Mouse (Mus musculus): ENCODE measurements around the gene Itgb5.

The Itgb5 gene

DNA sequence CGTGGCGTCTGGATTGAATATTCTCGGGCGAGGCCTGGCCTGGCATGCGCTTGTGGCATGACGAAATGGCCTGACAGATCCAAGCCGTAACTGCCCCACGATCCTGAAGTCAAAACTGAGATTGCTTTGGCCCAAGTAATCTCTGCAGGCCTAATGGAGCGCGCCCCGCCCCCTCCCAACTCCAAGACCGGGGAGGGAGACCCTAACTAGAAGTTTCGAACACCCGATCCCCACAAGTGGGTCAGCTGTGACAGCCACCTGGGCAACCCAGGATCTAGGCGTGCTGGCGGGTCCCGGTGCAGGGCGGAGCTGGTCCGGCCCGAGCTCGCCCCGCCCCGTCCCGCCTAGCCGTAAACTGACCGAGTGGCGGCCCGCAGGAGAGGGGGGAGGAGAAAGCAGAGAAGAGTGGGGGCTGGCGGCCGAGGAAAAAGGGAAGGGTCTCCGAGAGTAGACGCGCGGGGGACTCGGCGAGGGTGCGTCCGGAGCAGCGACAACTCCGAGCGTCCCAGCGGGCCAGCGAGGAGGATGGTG lies at the start of gene Itgb5:
TSS of gene Itgb5 (plus strand) at position 365 of the 531 bp plus-strand sequence.
- peak; percentile 24 for DNase-seq

DNA sequence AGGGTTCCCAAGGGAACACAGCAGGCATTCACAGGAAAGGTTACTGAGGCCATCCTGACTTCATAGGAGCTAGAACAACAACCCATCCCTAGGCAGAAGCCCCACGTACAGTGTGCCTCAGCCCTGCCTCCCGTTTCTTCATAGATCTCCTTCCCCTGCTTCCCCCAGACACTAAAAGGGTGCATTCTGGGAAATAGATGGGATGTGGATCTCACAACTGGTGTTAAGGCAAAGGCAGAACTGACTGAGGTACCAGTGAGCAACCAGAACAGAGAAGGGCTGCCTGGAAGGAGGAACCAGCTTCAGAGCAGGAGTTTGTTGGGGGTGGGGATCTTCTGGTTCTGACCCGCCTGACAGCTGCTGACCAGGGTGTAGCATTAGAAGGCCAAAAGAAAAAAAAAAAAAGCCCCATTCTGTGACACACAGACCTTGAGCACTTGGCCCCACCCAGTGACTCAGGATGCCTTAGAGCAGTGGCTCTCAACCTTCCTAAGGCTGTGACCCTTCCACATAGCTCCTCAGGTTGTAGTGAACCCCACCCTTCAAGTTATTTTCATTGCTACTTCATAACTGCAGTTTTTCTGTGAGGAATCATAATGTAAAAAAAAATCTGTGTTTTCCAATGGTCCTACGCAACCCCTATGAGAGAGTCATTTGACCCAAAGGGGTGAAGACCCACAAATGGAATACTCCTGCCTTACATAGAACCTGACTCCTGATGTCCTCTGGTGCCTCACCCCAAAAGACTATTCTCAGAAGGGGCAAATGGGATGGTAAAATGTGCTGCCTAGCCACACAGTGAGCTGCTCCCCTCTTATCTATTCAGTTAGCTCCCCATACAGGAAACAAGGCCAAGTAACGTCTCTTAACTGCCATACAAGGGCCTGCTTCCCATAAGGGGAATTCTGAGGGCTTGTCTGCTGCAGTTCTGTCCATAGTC lies 47.4 kb upstream of the Itgb5 start:
- no peak for DNase-seq

- no peak for DNase-seq
Measured at GRCm38 (mm10) chr16:33782729-33783091, 46.8 kb upstream of the Itgb5 start.

- DNase-seq = no peak
Measured at GRCm38 (mm10) chr16:33784547-33784946, 44.9 kb upstream of the Itgb5 start.

DNA sequence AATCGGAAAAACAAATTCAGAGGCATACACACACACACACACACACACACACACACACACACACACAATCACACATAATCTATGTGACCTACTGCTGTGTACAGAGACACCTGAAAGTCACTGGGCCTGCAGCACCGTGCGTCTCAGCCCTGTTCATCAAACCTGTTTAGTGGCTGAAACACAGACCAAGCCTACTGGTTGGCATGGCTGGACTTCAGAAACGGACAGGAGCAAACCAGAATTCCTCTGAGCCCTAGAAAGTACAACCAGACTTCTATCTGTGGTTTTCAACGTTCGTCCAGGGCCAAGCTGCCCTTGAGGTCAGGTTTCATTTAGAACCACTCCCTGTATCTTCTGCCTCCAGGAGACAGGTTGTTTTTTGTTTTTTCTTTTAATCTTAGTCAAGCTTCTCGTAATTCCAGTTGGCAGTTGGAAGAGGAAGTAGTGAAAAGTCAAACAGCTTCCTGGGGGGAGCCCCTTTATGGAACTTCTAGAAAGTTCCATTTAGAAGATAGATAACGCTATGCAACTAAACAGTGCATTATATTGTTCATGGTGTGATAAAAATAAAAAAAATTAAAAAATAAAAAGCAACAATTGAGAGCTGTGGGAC lies 44.3 kb upstream of the Itgb5 start:
- DNase-seq = no peak

DNA sequence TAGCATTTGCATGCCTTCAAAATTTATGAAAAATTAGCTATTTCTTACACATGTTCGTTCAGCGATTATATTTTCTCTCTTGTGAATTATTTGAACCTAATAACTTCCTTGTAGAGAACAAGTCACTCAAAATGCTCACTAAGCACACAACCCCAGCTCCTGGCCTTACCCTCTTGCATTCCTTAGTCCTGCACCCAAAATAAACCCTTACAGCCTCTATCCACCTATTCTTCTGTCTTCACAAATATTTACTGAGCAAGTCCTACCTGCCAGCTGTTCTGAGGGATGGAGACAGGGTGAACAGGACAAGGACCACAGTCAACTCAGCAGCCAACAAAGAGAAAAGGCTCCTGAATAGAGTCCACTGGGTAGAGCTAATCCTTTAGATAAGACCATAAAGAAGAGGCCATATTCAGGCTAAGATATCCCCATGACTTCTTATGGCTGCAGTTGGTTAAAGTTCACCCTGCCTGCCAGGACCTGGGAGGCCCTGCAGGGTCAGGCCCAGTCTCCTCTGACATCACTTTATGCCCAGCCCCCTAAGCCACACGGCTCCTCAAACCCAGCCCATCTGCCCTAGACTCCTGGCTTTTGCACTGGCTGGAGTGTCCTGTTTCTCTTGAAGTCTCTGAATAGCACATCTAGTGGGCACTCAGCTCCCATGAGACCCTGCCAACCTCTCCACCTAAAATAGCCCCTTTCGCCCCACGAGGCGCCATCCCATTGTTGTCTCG lies 42.6 kb upstream of the Itgb5 start:
- DNase-seq = no peak

DNA sequence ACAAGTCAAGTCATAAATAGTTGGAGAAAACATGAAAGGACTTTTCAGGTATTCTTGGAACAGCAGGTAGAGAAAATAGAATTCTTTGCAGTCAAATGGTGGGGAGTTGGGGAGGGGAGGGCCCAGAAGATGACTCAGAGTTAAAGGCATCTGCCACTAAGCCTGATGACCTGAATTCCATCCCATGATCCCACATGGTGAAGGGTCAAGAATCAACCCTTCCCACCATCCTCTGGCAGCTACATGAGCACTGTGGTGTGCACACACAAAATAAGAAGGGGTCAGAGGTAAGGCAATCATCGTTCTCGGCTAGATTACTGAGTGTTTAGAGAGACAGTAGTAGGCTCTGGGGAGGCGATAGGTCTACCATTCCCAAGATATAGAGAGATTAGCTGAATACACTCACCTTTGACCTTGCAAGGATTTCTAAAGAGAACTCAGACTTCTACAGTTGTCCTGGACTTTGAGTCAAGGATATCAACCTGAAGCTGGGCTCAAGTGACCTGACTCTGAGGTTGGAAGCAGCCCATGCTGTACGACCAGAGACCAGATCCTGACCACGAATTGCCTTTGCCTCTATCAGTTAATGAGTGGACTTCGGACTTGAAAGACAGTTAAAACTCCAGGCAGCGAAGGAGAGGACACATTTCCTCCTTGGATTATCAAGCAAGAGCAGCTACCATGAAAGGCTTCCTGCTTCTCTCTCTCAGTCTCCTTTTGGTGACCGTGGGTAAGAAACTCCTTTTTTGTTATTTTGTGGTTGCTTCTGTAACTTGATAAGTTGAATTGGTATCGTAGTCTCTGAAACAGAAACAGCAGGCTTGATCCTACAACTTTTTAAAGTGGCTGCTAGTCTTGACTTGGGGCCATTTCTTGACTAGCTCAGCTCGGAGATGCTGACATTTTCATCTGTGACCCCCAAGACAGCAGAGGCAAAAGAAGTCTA lies 35.3 kb upstream of the Itgb5 start, which contains the start of gene Muc13:
TSS of gene Muc13 (plus strand) at position 192 of the 946 bp plus-strand sequence.
- no peak for DNase-seq

DNA sequence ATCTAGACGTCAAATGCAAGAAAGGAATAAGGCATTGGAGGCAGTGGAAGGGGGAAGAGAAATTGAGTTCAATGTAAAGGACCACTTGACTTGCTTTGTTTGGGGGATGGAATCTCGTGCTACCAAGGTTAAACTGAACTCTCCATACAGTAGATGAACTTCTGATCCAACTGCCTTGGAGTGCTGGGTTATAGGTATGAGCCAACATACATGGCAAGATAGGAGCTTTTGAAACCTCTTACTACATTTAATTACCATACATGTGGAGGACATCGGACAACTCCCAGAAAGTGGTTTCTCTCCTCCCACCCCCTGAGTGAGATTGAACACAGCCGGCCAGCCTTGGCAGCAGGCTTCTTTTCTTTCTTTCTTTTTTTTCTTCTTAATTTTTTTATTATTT lies 34.4 kb upstream of the Itgb5 start:
- DNase-seq = no peak

DNA sequence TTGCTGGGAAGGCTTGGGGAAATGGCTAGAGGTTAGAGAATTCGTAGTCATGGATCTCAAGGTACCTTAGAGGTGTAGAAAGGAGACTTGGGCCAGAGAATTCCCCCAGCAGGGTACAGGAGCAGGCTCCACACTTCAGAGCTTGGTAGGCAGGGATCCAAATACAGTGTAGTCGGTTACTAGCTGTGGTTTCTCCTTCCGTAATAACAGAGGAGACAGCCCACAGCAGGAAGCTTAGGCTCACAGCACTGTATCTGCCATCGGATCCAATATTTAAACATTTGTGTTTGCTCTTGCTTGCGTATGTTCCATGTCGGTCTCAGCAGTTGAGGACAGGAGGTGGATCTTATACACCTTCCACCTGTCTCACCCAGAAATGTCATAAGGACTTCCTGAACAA lies 33.6 kb upstream of the Itgb5 start:
- DNase-seq = no peak

GRCm38 (mm10) chr16:33796756-33797155 lies 32.7 kb upstream of the Itgb5 start:
- DNase-seq = no peak

DNA sequence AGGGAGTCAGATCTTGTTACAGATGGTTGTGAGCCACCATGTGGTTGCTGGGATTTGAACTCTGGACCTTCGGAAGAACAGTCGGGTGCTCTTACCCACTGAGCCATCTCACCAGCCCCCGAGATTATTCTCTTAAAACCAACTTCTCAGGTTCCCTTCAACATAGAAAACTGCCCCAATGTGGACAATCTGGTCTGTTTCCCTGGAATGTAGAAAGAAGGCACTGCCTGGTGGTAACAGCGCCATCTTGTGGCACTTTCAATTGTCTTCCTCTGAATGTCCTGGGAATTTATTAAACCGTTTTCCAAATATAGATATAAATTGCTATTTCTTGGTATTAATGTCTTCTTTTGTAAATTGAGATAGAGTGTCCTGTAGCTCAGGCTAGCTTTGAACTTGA lies 31.6 kb upstream of the Itgb5 start:
- DNase-seq = peak; percentile 41

- no peak for DNase-seq
Measured at GRCm38 (mm10) chr16:33810002-33810401, 19.5 kb upstream of the Itgb5 start.

- DNase-seq = no peak
Measured at GRCm38 (mm10) chr16:33818413-33819165, 10.9 kb upstream of the Itgb5 start.

DNA sequence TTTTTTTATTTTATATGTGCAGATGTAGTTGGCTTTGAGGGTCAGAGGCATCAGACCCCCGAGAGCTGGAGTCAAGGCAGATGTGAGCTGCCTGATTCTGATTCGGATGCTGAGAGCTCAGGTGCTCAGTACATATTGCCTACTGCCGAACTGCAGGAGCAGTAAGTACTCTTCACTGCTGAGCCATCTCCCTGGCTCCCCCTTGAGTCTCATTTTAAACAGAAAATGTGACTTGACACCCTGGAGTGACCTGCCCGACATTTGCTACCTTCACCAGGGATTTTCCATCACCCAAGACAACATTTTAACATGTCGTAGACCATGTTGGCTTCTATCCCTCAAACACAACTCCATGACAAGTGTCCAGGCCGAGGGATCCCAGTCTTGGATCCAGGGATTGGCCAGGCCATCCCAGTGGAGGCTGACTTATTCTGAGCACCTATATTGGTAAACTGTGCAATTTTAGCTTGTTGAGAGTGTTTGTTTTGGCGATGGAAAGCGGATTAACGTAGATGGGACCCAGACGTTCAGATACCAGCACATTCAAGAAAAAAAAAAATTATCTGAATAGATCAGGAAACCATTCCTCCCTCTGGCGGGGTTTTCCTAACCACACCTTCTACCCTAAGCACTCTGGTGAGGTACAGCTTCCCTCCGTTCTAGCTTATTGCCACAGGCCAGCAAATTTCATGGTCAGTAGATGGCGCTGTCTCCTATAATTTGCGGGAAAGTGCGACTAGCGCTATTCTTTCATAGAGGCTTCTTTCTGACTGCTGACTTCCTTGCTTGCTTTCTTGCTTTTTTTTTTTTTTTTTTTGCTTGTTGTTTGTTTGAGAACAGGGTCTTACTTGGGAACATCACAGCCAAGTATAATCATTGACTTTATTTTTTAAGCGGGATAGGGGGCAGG lies 8.9 kb upstream of the Itgb5 start:
- DNase-seq = peak; percentile 87

- DNase-seq = no peak
Measured at GRCm38 (mm10) chr16:33824603-33825002, 4.9 kb upstream of the Itgb5 start.

- DNase-seq = no peak
Measured at GRCm38 (mm10) chr16:33828496-33828895, 969 bp upstream of the Itgb5 start.

- DNase-seq = peak; percentile 61
Measured at GRCm38 (mm10) chr16:33829842-33830511, 512 bp downstream of the Itgb5 start.

- DNase-seq = no peak
Measured at GRCm38 (mm10) chr16:33830512-33831105, 1.1 kb downstream of the Itgb5 start.

- no peak for DNase-seq
Measured at GRCm38 (mm10) chr16:33832057-33832456, 2.6 kb downstream of the Itgb5 start.

Data from thymus, postnatal 14 days (tissue).